Mouse (Mus musculus): ENCODE data around the gene Cubn.

DNA sequence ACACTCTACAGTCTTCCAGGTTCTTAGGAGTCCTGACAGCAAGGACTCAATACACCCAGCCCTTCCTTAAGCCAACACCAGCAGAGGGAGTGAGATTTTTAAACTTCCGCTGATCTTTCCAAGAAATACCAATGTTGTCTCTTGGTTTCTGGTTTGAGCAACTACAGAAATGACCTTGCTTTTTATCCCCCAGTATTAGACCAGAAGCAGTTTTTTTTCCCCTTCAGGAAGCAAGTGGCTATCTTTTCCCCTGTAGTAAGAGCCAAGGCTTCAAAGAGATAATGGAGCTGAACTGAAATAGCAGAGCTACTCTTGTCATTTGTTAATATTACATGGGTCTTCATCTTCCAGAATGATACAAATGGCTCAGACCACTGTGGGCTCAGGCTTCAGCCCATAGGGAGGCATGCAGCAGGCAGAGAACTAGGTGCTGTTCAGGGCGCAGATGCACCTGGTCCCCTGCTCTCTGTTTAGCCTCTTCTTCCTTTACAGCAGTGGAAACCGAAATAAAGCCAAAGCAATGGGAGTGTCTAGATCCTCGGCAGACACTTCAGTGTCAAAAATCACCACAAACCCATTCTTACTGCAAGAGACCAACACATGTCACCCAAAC is 222.8 kb downstream of the Cubn start:
- TF ChIP-seq UBTF (IDR thresholded peaks at IDR 0.05; ENCODE audit: borderline replicate concordance, insufficient read depth, low read depth, low read length) (no peak), ETS1 (IDR thresholded peaks at IDR 0.05; ENCODE audit: low read depth, low read length) (peak; percentile 64), TAL1 (IDR thresholded peaks at IDR 0.05; ENCODE audit: low read length) (peak; percentile 66), MAX (IDR thresholded peaks at IDR 0.05; ENCODE audit: low read length) (0 out of 2 replicates have a peak, but pooled peaks have one; percentile 31), MAFK (IDR thresholded peaks at IDR 0.05; ENCODE audit: borderline replicate concordance, low read depth, low read length) (no peak), TCF12 (IDR thresholded peaks at IDR 0.05; ENCODE audit: low read depth, low read length) (peak; percentile 72), CTCF (IDR thresholded peaks at IDR 0.05 in 2 of 3, conservative IDR thresholded peaks at IDR 0.05 in 1 of 3; ENCODE audit: control insufficient read depth in 1 of 3, insufficient read depth in 1 of 3, low read depth in 2 of 3, low read length in 3 of 3, poor library complexity in 1 of 3, severe bottlenecking in 1 of 3) (no peak; a peak in 1 of 6 replicates), POLR2A (IDR thresholded peaks at IDR 0.05; ENCODE audit: control insufficient read depth in 1 of 2, insufficient read depth in 1 of 2, low read depth in 1 of 2, low read length in 2 of 2, poor library complexity in 1 of 2) (no peak), EP300 (IDR thresholded peaks at IDR 0.05; ENCODE audit: low read depth in 1 of 2, low read length in 2 of 2) (peak; percentile 81 to 88), TBP (IDR thresholded peaks at IDR 0.05; ENCODE audit: low read depth, low read length) (no peak), NELFE (IDR thresholded peaks at IDR 0.05; ENCODE audit: low read depth, low read length) (no peak), GABPA (IDR thresholded peaks at IDR 0.05; ENCODE audit: low read depth, low read length) (no peak), MYC (IDR thresholded peaks at IDR 0.05; ENCODE audit: low read depth, low read length) (0 out of 2 replicates have a peak, but pooled peaks have one; percentile 27)
